Comparison of ENCODE assay signal across 28 mouse cellular contexts in genomic region chr6:64965203-64965602, GRCm38 (mm10).
"Had no signal": no experiment of that assay in that cellular context is flagged by ENCODE, and none has a peak within 500 bp of the region (broad histone marks: within the 10 kb centered on the region; RNA-seq: fewer than 3 reads in every experiment).

No protein-coding gene starts in this region.

- DNase-seq: left cerebral cortex, postnatal 4 days; liver; liver, embryonic 13.5 days; liver, postnatal 0 days; lung, adult 18-20 months; lung, embryonic 14.5 days; lung, postnatal 14 days; lung, postnatal 36 days; lung, postnatal 4 days; midbrain, embryonic 14.5 days had no signal

- H3K4me3 ChIP-seq: left cerebral cortex, adult 2 months; limb, embryonic 10.5 days; limb, embryonic 12.5 days; limb, embryonic 13.5 days; limb, embryonic 15.5 days; liver, embryonic 12.5 days; liver, embryonic 13.5 days; liver, embryonic 15.5 days; lung, embryonic 15.5 days; megakaryocyte, embryonic 14.5 days; midbrain, embryonic 10.5 days; midbrain, embryonic 12.5 days; midbrain, embryonic 13.5 days; midbrain, embryonic 15.5 days; myocyte; neural tube, embryonic 12.5 days; neural tube, embryonic 13.5 days had no signal

- H3K4me1 ChIP-seq: limb, embryonic 10.5 days; limb, embryonic 12.5 days; limb, embryonic 13.5 days; limb, embryonic 15.5 days; liver, embryonic 12.5 days; liver, embryonic 13.5 days; liver, embryonic 15.5 days; lung, embryonic 15.5 days; megakaryocyte, embryonic 14.5 days; neural tube, embryonic 12.5 days had no signal

- ATAC-seq: liver, embryonic 12.5 days; liver, postnatal 0 days; lung, postnatal 0 days; midbrain, embryonic 13.5 days; midbrain, embryonic 15.5 days; midbrain, embryonic 16.5 days had no signal
